Mouse (Mus musculus) thymus, adult 2 months (tissue): ENCODE measurements around the gene Zdhhc11.

Source experiments
- CTCF ChIP-seq: fragments of 200-500 bp; IDR thresholded peaks from 2 replicates; pipeline ENCODE4 v1.5.1; 2012; ENCODE audit warnings: mild to moderate bottlenecking, control low read depth, low read length, moderate library complexity, borderline replicate concordance; ENCODE audit not compliant: control insufficient read depth, poor library complexity, insufficient read depth; ENCODE audit errors: extremely low read depth
- POLR2A ChIP-seq: fragments of 200-500 bp; IDR thresholded peaks from 2 replicates; pipeline ENCODE4 v1.6.1; 2012; ENCODE audit warnings: mild to moderate bottlenecking, low read length, control low read depth, moderate library complexity; ENCODE audit not compliant: control insufficient read depth, poor library complexity, insufficient read depth; ENCODE audit errors: extremely low read depth

- TF ChIP-seq CTCF (no peak), POLR2A (no peak)
Observed at GRCm38 (mm10) chr13:73960117-73960652, 3.5 kb upstream of the Zdhhc11 start.
